Mouse (Mus musculus) small intestine, adult 2 months (tissue): ENCODE measurements around the gene Sema5a. TPM values are rescaled to one million over a fixed set of nuclear protein-coding genes. Genes with fewer than 3 reads are reported as not detected.

Experiments used
- H3K27ac ChIP-seq: fragments of 200-500 bp; 2 replicates; pipeline ENCODE4 v1.5.1; 2012; ENCODE audit warnings: low read depth, low read length, control low read depth, inconsistent platforms; ENCODE audit not compliant: insufficient read depth
- H3K27me3 ChIP-seq: fragments of 200-500 bp; 2 replicates; pipeline ENCODE4 v1.6.1; 2012; ENCODE audit warnings: mild to moderate bottlenecking, moderate library complexity, low read length, inconsistent platforms; ENCODE audit not compliant: control insufficient read depth, insufficient read depth
- H3K36me3 ChIP-seq: fragments of 200-500 bp; 2 replicates; pipeline ENCODE4 v1.6.1; 2012; ENCODE audit warnings: mild to moderate bottlenecking, low read length, control low read depth, inconsistent platforms; ENCODE audit not compliant: control insufficient read depth, insufficient read depth
- H3K4me1 ChIP-seq: fragments of 200-500 bp; 2 replicates; pipeline ENCODE4 v1.6.1; 2012; ENCODE audit warnings: low read length, inconsistent platforms, mixed read lengths; ENCODE audit not compliant: control insufficient read depth, insufficient read depth, insufficient read length
- H3K4me3 ChIP-seq: fragments of 200-500 bp; 2 replicates; pipeline ENCODE4 v1.5.1; 2012; ENCODE audit warnings: low read depth, mild to moderate bottlenecking, control low read depth, inconsistent platforms, low read length, moderate library complexity
- CTCF ChIP-seq: fragments of 200-500 bp; IDR thresholded peaks from 2 replicates; pipeline ENCODE4 v1.5.1; 2012; ENCODE audit warnings: low read depth, mild to moderate bottlenecking, control low read depth, inconsistent platforms, low read length, moderate library complexity, mixed read lengths; ENCODE audit not compliant: insufficient replicate concordance, insufficient read length; ENCODE audit errors: extremely low read depth
- POLR2A ChIP-seq: fragments of 200-500 bp; IDR thresholded peaks from 2 replicates; pipeline ENCODE4 v1.6.1; 2012; ENCODE audit warnings: low read depth, mild to moderate bottlenecking, control low read depth, inconsistent platforms, low read length, moderate library complexity
- WGBS: fragments of 180-500 bp; shearing (Covaris S2); methylation state at CpG from one replicate; pipeline ENCODE4 v1.1.7; 2018; 5-methylcytosine and 5-hydroxymethylcytosine counted together
- polyA plus RNA-seq: library from polyadenylated mRNA; depleted of rRNA; stranded (reverse); fragments of >200 nt; gene quantifications from 2 replicates; pipeline ENCODE4 v1.2.3, GENCODE M21; 2012

Sema5a gene
- polyA plus RNA-seq, 1 experiment, result 18.7 TPM

GRCm38 (mm10) chr15:32240159-32240558, 4.5 kb upstream of the Sema5a start:
- WGBS, result 72% methylated on average over 3 of the region's 3 CpGs
- H3K4me1 ChIP-seq, result peaks cover 10% of the 10 kb centered on the region; the same call in 1 of the 2 replicates
- H3K4me3 ChIP-seq, result no peak overlapping the region
- H3K36me3 ChIP-seq, result peaks cover 7% of the 10 kb centered on the region
- no peaks in the 10 kb centered on the region for H3K27me3 ChIP-seq
- no peak overlapping the region for H3K27ac ChIP-seq
- no peak for TF ChIP-seq POLR2A
- TF ChIP-seq CTCF, result no peak

GRCm38 (mm10) chr15:32241666-32242065, 2.9 kb upstream of the Sema5a start:
- Histone ChIP-seq H3K4me1 (peaks cover 10% of the 10 kb centered on the region; the same call in 1 of the 2 replicates), H3K27me3 (no peaks in the 10 kb centered on the region), H3K36me3 (peaks cover 7% of the 10 kb centered on the region), H3K4me3 (no peak overlapping the region), H3K27ac (no peak overlapping the region)
- TF ChIP-seq CTCF (no peak), POLR2A (no peak)
- WGBS, result 51% methylated on average over 6 of the region's 6 CpGs

GRCm38 (mm10) chr15:32243096-32243785, 1.4 kb upstream of the Sema5a start:
- H3K27me3 ChIP-seq, result no peaks in the 10 kb centered on the region
- H3K36me3 ChIP-seq, result peaks cover 7% of the 10 kb centered on the region
- TF ChIP-seq CTCF (no peak), POLR2A (no peak)
- H3K4me1 ChIP-seq, result peaks cover 10% of the 10 kb centered on the region; the same call in 1 of the 2 replicates
- peak overlapping the region; percentile 88 for H3K27ac ChIP-seq
- peak overlapping the region; percentile 70 for H3K4me3 ChIP-seq
- 33% methylated on average over 12 of the region's 12 CpGs for WGBS

- Histone ChIP-seq H3K27me3 (no peaks in the 10 kb centered on the region), H3K36me3 (peaks cover 7% of the 10 kb centered on the region), H3K4me1 (peaks cover 10% of the 10 kb centered on the region; the same call in 1 of the 2 replicates), H3K27ac (peak overlapping the region; percentile 88), H3K4me3 (peak overlapping the region; percentile 70)
- TF ChIP-seq CTCF (no peak), POLR2A (no peak)
- WGBS, result 15% methylated on average over 7 of the region's 7 CpGs
Observed at GRCm38 (mm10) chr15:32243824-32244223, 786 bp upstream of the Sema5a start.

GRCm38 (mm10) chr15:32244956-32245836, 586 bp downstream of the Sema5a start:
- peaks cover 7% of the 10 kb centered on the region for H3K36me3 ChIP-seq
- no peaks in the 10 kb centered on the region for H3K27me3 ChIP-seq
- peak overlapping the region; percentile 63 for H3K27ac ChIP-seq
- WGBS, result under 1% methylated on average over 52 of the region's 52 CpGs
- H3K4me3 ChIP-seq, result peak overlapping the region; percentile 95
- H3K4me1 ChIP-seq, result peaks cover 10% of the 10 kb centered on the region; the same call in 1 of the 2 replicates
- no peak; the same call in 1 of the 2 replicates for TF ChIP-seq POLR2A
- no peak for TF ChIP-seq CTCF

- under 1% methylated on average over 47 of the region's 47 CpGs for WGBS
- Histone ChIP-seq H3K27ac (peak overlapping the region; percentile 14; the same call in 1 of the 2 replicates), H3K27me3 (no peaks in the 10 kb centered on the region), H3K4me3 (peak overlapping the region; percentile 95), H3K36me3 (peaks cover 2% of the 10 kb centered on the region; the same call in 1 of the 2 replicates), H3K4me1 (peaks cover 10% of the 10 kb centered on the region; the same call in 1 of the 2 replicates)
- TF ChIP-seq POLR2A (peak; percentile 10; the same call in 1 of the 2 replicates), CTCF (peak; percentile 82)
Observed at GRCm38 (mm10) chr15:32245837-32246670, 1.4 kb downstream of the Sema5a start.
